Mouse (Mus musculus) limb, embryonic 13.5 days (tissue): ENCODE measurements around the gene Mmp10. TPM values are rescaled to one million over a fixed set of nuclear protein-coding genes. Genes with fewer than 3 reads are reported as not detected.

Experiments used
- ATAC-seq: fragments of 200-750 bp; cut with Nextera tagmentation; 2 replicates; pipeline ENCODE4 v1.8.0; 2017; ENCODE audit warnings: low read depth, moderate number of reproducible peaks, moderate TSS enrichment; ENCODE audit not compliant: low FRiP score
- H3K27ac ChIP-seq: fragments of 300-500 bp; sonication (generic); 2 replicates; pipeline ENCODE4 v1.5.1; 2015; ENCODE audit warnings: inconsistent platforms, mild to moderate bottlenecking, moderate library complexity
- H3K27me3 ChIP-seq: fragments of 300-500 bp; sonication (generic); 2 replicates; pipeline ENCODE4 v1.6.1; 2015; ENCODE audit warnings: mild to moderate bottlenecking, inconsistent platforms
- H3K36me3 ChIP-seq: fragments of 300-500 bp; sonication (generic); 2 replicates; pipeline ENCODE4 v1.6.1; 2015; ENCODE audit warnings: inconsistent platforms, mild to moderate bottlenecking, moderate library complexity
- H3K4me1 ChIP-seq: fragments of 300-500 bp; sonication (generic); 2 replicates; pipeline ENCODE4 v1.6.1; 2015; ENCODE audit warnings: inconsistent platforms
- H3K4me2 ChIP-seq: fragments of 300-500 bp; sonication (generic); replicated peaks from 2 replicates; pipeline ENCODE4 v1.6.1; 2015; ENCODE audit warnings: inconsistent platforms, mild to moderate bottlenecking, moderate library complexity
- H3K4me3 ChIP-seq: fragments of 300-500 bp; sonication (generic); 2 replicates; pipeline ENCODE4 v1.5.1; 2015; ENCODE audit warnings: moderate library complexity, mild to moderate bottlenecking, inconsistent platforms
- H3K9ac ChIP-seq: fragments of 300-500 bp; sonication (generic); 2 replicates; pipeline ENCODE4 v1.6.1; 2015; ENCODE audit warnings: mild to moderate bottlenecking, inconsistent platforms
- H3K9me3 ChIP-seq: fragments of 300-500 bp; sonication (generic); 2 replicates; pipeline ENCODE4 v1.6.1; 2016; ENCODE audit warnings: inconsistent platforms
- WGBS: fragments of 180-500 bp; shearing (Covaris S2); methylation state at CpG from one replicate; pipeline ENCODE4 v1.1.7; 2015; 5-methylcytosine and 5-hydroxymethylcytosine counted together
- polyA plus RNA-seq: library from polyadenylated mRNA; unstranded; fragments of >200 nt; fragmentation: Nextera tagmentation; extraction: Ambion mirVana; gene quantifications from 2 replicates; pipeline ENCODE4 v1.2.1, GENCODE M21; 2015

Gene Mmp10
- polyA plus RNA-seq, 1 experiment from 2014 or later, result not detected

- Histone ChIP-seq H3K4me2 (no peak overlapping the region), H3K36me3 (no peaks in the 10 kb centered on the region), H3K27ac (no peak overlapping the region), H3K27me3 (no peaks in the 10 kb centered on the region), H3K9me3 (no peaks in the 10 kb centered on the region), H3K4me3 (no peak overlapping the region), H3K9ac (no peak overlapping the region), H3K4me1 (no peaks in the 10 kb centered on the region)
- ATAC-seq, result no peak
- WGBS, result 91% methylated on average over 7 of the region's 7 CpGs
Measured at GRCm38 (mm10) chr9:7545920-7546319, 43.8 kb downstream of the Mmp10 start.

- ATAC-seq, result no peak
Measured at GRCm38 (mm10) chr9:7551943-7552342, 49.8 kb downstream of the Mmp10 start.

GRCm38 (mm10) chr9:7553536-7553935 lies 51.4 kb downstream of the Mmp10 start:
- 79% methylated on average over 3 of the region's 3 CpGs for WGBS
- H3K36me3 ChIP-seq, result no peaks in the 10 kb centered on the region
- H3K4me2 ChIP-seq, result no peak overlapping the region
- H3K27me3 ChIP-seq, result no peaks in the 10 kb centered on the region
- H3K4me1 ChIP-seq, result no peaks in the 10 kb centered on the region
- H3K27ac ChIP-seq, result no peak overlapping the region
- H3K9ac ChIP-seq, result no peak overlapping the region
- no peaks in the 10 kb centered on the region for H3K9me3 ChIP-seq
- no peak for ATAC-seq
- no peak overlapping the region for H3K4me3 ChIP-seq

More at GRCm38 (mm10) chr9:7551943-7552342, 49.8 kb downstream of the Mmp10 start:
- H3K4me2 ChIP-seq, result no peak overlapping the region
- no peaks in the 10 kb centered on the region for H3K36me3 ChIP-seq
- H3K4me3 ChIP-seq, result no peak overlapping the region
- no peak overlapping the region for H3K27ac ChIP-seq
- H3K9me3 ChIP-seq, result no peaks in the 10 kb centered on the region
- H3K27me3 ChIP-seq, result no peaks in the 10 kb centered on the region
- H3K9ac ChIP-seq, result no peak overlapping the region
- H3K4me1 ChIP-seq, result no peaks in the 10 kb centered on the region

DNA sequence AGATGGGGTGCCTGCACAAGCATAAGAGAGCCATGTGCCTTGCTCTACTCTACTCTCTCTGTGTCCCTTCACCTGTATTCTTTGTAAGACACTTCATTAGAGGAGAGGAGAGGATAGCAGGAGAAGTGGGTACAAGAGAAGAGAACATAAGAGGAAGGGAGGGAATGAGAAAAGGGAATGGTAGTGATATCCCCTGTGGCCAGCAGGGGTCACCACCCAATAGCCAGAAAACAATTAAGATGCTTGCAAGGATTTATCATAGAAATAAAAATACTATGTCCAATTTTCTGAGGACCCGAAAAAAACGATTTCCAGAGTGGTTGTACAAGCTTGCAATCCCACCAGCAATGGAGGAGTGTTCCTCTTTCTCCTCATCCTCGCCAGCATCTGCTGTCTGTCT lies 52.2 kb downstream of the Mmp10 start:
- WGBS, result 39% methylated on average over 3 of the region's 3 CpGs

DNA sequence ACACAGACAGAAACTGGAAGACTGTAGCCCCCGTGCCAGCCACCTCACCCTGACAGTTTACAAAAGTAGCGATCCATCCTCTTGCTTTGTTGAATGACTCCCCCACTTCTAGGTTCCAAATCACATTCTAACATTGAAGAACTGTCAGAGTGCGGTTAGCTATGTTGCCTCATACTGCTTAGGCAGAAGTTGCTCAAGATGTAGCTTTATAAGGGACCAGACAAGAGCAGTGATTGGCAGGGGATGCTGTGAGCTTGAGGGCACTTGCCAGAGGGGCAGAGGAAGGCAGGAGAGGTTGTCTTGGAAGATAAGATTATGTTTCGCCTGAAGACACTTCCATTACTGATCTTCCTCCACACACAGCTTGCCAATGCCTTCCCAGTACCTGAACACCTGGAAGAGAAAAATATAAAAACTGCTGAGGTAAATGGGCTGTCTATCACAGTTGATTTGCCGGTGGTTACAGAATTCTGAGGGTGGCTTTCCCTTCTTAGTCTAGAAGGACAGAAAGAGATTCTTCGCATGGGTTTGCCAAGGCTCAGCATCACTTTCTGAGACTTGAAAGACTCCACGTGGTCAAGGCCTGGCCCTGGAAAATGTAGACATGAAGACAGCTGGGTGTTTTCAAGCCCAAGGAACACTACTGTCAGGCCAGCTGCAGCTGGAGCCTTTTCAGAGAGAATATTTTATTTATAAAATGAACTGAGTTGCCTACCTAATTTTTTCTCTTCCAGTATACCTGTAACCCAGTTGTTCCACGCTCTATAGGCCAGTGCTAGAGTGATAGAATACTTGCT lies 56.3 kb downstream of the Mmp10 start, which contains the start of gene Mmp8:
Gene Mmp8, plus strand, starts transcription at position 236 of the 797 bp plus-strand sequence.
- Histone ChIP-seq H3K27ac (no peak within 1 kb of the TSS), H3K36me3 (no peaks in the 10 kb centered on the region), H3K4me1 (no peaks in the 10 kb centered on the region), H3K9me3 (no peaks in the 10 kb centered on the region), H3K27me3 (no peaks in the 10 kb centered on the region), H3K9ac (no peak within 1 kb of the TSS), H3K4me3 (no peak within 1 kb of the TSS), H3K4me2 (no peak within 1 kb of the TSS)
- WGBS, result 78% methylated on average over 8 of the region's 8 CpGs
- ATAC-seq, result no peak

More for the DNA sequence above, 52.2 kb downstream of the Mmp10 start:
- no peaks in the 10 kb centered on the region for H3K4me1 ChIP-seq
- ATAC-seq, result no peak
- H3K27me3 ChIP-seq, result no peaks in the 10 kb centered on the region
- H3K27ac ChIP-seq, result no peak overlapping the region
- H3K9me3 ChIP-seq, result no peaks in the 10 kb centered on the region
- no peak overlapping the region for H3K9ac ChIP-seq
- no peak overlapping the region for H3K4me2 ChIP-seq
- no peak overlapping the region for H3K4me3 ChIP-seq
- H3K36me3 ChIP-seq, result no peaks in the 10 kb centered on the region

Other genes with a start within 250 kb of the Mmp10 start
- gene Mmp13, start 229.8 kb upstream of the Mmp10 start, polyA plus RNA-seq, result 0.14 TPM in 1 of 2 replicates, not detected in the other
- gene Mmp12, start 158.0 kb upstream of the Mmp10 start, polyA plus RNA-seq, result not detected in 2 replicates
- gene Mmp1b, start 114.3 kb upstream of the Mmp10 start, polyA plus RNA-seq, result not detected in 2 replicates
- gene Mmp3, start 56.5 kb upstream of the Mmp10 start, polyA plus RNA-seq, result not detected in 2 replicates
- 0.20 and 0.23 TPM in 2 replicates for gene Mmp8, start 56.1 kb downstream of the Mmp10 start, polyA plus RNA-seq
- not detected in 2 replicates for gene Mmp27, start 69.0 kb downstream of the Mmp10 start, polyA plus RNA-seq
- not detected in 2 replicates for gene Mmp20, start 125.9 kb downstream of the Mmp10 start, polyA plus RNA-seq
- gene Mmp7, start 189.7 kb downstream of the Mmp10 start, polyA plus RNA-seq, result not detected in 2 replicates